Mouse (Mus musculus): Measurements from ENCODE around the gene Slc25a1.

DNA sequence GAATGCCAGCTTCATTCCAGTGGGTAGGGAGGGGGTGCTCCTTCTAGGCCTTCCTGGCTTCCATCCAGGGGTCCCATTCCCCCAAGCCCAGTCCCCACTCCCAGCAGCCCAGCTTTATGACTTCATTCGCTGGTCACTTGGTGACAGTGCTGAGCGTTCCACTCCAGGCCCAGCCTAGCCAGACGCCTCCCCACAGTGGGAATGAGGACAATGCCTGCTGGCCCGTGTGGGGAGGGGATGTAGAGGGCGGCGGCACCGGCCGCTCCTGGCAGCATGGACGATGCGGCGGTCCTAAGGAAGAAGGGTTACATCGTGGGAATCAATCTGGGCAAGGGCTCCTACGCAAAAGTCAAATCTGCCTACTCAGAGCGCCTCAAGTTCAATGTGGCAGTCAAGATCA, 29.6 kb downstream of the Slc25a1 start, which contains the start of the genes Dgcr2 and Tssk2:
- TF ChIP-seq CTCF (IDR thresholded peaks at IDR 0.05; ENCODE audit: low read depth) (no peak), EP300 (IDR thresholded peaks at IDR 0.05; ENCODE audit: low read depth) (no peak)
